8 mouse cellular contexts compared by ENCODE assay signal in genomic region chrX:163549666-163550065, GRCm38 (mm10). TPM values are rescaled to one million over a fixed set of nuclear protein-coding genes. Genes with fewer than 3 reads are reported as not detected.
DNase-seq lines count a peak whose midpoint lies in the region; ATAC-seq and TF ChIP-seq lines count a peak whose summit lies in the region.
"Had no signal": no experiment of that assay in that cellular context is flagged by ENCODE, and none has a peak within 500 bp of the region (broad histone marks: within the 10 kb centered on the region; RNA-seq: fewer than 3 reads in every experiment).

Gene Grpr (minus strand): TSS chrX:163549677.

- no peaks in the 10 kb centered on the region for H3K9me3 ChIP-seq in MEL (replicated peaks; ENCODE audit: insufficient read depth, low read length)
- H3K9me3 ChIP-seq in hindbrain, postnatal 0 days (ENCODE audit: low read length) = no peaks in the 10 kb centered on the region

- H3K9ac ChIP-seq in MEL (ENCODE audit: control insufficient read depth, low read depth, low read length, poor library complexity, severe bottlenecking) = no peak within 1 kb of the TSS
- H3K9ac ChIP-seq in hindbrain, postnatal 0 days (replicated peaks; ENCODE audit: low read length) = no peak within 1 kb of the TSS

- TF ChIP-seq EP300 in MEL (IDR thresholded peaks at IDR 0.05; ENCODE audit: low read depth in 1 of 2, low read length in 2 of 2) = no peak

- no peak within 1 kb of the TSS for H3K4me3 ChIP-seq in MEL (ENCODE audit: control insufficient read depth in 1 of 2, insufficient read depth in 1 of 2, low read depth in 2 of 2, low read length in 2 of 2)
- no peak within 1 kb of the TSS for H3K4me3 ChIP-seq in embryonic fibroblast, embryonic 13.5 days (ENCODE audit: insufficient read depth, low read length)
- no peak within 1 kb of the TSS for H3K4me3 ChIP-seq in hindbrain, postnatal 0 days (ENCODE audit: low read length)

- TF ChIP-seq CTCF in MEL (IDR thresholded peaks at IDR 0.05 in 2 of 3, conservative IDR thresholded peaks at IDR 0.05 in 1 of 3; ENCODE audit: control insufficient read depth in 1 of 3, insufficient read depth in 1 of 3, low read depth in 2 of 3, low read length in 3 of 3, poor library complexity in 1 of 3, severe bottlenecking in 1 of 3) = peak in 2 of 3 experiments; percentile 1 to 26; a peak in 2 of 6 replicates
- TF ChIP-seq CTCF in embryonic fibroblast, embryonic 13.5 days (IDR thresholded peaks at IDR 0.05; ENCODE audit: borderline replicate concordance, insufficient read depth, low read length) = 0 out of 2 replicates have a peak, but pooled peaks have one; percentile 25
- peak; percentile 75 for TF ChIP-seq CTCF in hindbrain, postnatal 0 days (IDR thresholded peaks at IDR 0.05; ENCODE audit: low read depth)

- no peak for TF ChIP-seq RAD21 in MEL (IDR thresholded peaks at IDR 0.05; ENCODE audit: low read depth, low read length)

- no peaks in the 10 kb centered on the region for H3K36me3 ChIP-seq in MEL (ENCODE audit: control insufficient read depth in 1 of 2, insufficient read depth in 2 of 2, low read length in 2 of 2)
- no peaks in the 10 kb centered on the region for H3K36me3 ChIP-seq in hindbrain, postnatal 0 days (ENCODE audit: insufficient read depth, low read length)

- 24% methylated on average over 7 of the region's 7 CpGs for WGBS in hindbrain, postnatal 0 days

- H3K27me3 ChIP-seq in MEL (ENCODE audit: control insufficient read depth in 1 of 2, insufficient read depth in 2 of 2, low read length in 2 of 2) = no peaks in the 10 kb centered on the region
- H3K27me3 ChIP-seq in hindbrain, postnatal 0 days (ENCODE audit: insufficient read depth, low read length) = no peaks in the 10 kb centered on the region

- H3K79me2 ChIP-seq in MEL (ENCODE audit: control insufficient read depth, insufficient read depth, low read length, poor library complexity) = no peaks in the 10 kb centered on the region

- no peak within 1 kb of the TSS for H3K4me2 ChIP-seq in hindbrain, postnatal 0 days (ENCODE audit: low read depth, low read length)

- ATAC-seq in hindbrain, postnatal 0 days = peak; percentile 88

- H3K4me1 ChIP-seq in MEL (ENCODE audit: control insufficient read depth in 1 of 2, insufficient read depth in 2 of 2, low read length in 2 of 2) = no peaks in the 10 kb centered on the region
- H3K4me1 ChIP-seq in embryonic fibroblast, embryonic 13.5 days (ENCODE audit: control insufficient read depth, insufficient read depth, low read length) = no peaks in the 10 kb centered on the region; the same call in 1 of the 2 replicates
- no peaks in the 10 kb centered on the region for H3K4me1 ChIP-seq in hindbrain, postnatal 0 days (ENCODE audit: insufficient read depth, low read length)

- TF ChIP-seq POLR2A in MEL (IDR thresholded peaks at IDR 0.05; ENCODE audit: control insufficient read depth in 1 of 2, insufficient read depth in 1 of 2, low read depth in 1 of 2, low read length in 2 of 2, poor library complexity in 1 of 2) = no peak
- no peak for TF ChIP-seq POLR2A in embryonic fibroblast, embryonic 13.5 days (IDR thresholded peaks at IDR 0.05; ENCODE audit: low read depth, low read length)

- H3K27ac ChIP-seq in MEL (ENCODE audit: control insufficient read depth, low read depth, low read length) = no peak within 1 kb of the TSS
- no peak within 1 kb of the TSS for H3K27ac ChIP-seq in embryonic fibroblast, embryonic 13.5 days (ENCODE audit: insufficient read depth, low read length)
- H3K27ac ChIP-seq in hindbrain, postnatal 0 days = no peak within 1 kb of the TSS

- DNase-seq in MEL (ENCODE audit: low read depth, low spot score) = peak; percentile 1
- peak; percentile 32 for DNase-seq in adrenal gland, adult 8-10 months
- peak; percentile 78 for DNase-seq in hindbrain, postnatal 0 days (ENCODE audit: low spot score)
- peak; percentile 16 to 24 for DNase-seq in layer of hippocampus, postnatal 14 days (ENCODE audit: low spot score in 2 of 2)
- peak; percentile 49 for DNase-seq in lung, postnatal 14 days
- peak; percentile 60 to 61 for DNase-seq in right cerebral cortex, adult 2 months (ENCODE audit: low spot score in 2 of 2)

TF ChIP-seq in MEL, 35 proteins besides CTCF, POLR2A, EP300 and RAD21:
- TF ChIP-seq MAZ (IDR thresholded peaks at IDR 0.05; ENCODE audit: low read depth, low read length) (no peak), GATA1 (IDR thresholded peaks at IDR 0.05; ENCODE audit: low read depth, low read length) (no peak), GABPA (IDR thresholded peaks at IDR 0.05; ENCODE audit: low read depth, low read length) (no peak), POLR2AphosphoS2 (IDR thresholded peaks at IDR 0.05; ENCODE audit: low read length) (no peak), MYB (IDR thresholded peaks at IDR 0.05; ENCODE audit: low read depth, low read length) (no peak), JUND (IDR thresholded peaks at IDR 0.05; ENCODE audit: low read depth, low read length) (no peak), KAT2A (conservative IDR thresholded peaks at IDR 0.05; ENCODE audit: low read depth, low read length) (no peak), CHD2 (IDR thresholded peaks at IDR 0.05; ENCODE audit: low read length) (no peak), NELFE (IDR thresholded peaks at IDR 0.05; ENCODE audit: low read depth, low read length) (no peak), ZMIZ1 (IDR thresholded peaks at IDR 0.05; ENCODE audit: low read depth, low read length) (no peak), USF1 (IDR thresholded peaks at IDR 0.05; ENCODE audit: low read depth, low read length) (no peak), ZC3H11A (IDR thresholded peaks at IDR 0.05; ENCODE audit: low read depth, low read length) (no peak), MAX (IDR thresholded peaks at IDR 0.05; ENCODE audit: low read length) (no peak), USF2 (IDR thresholded peaks at IDR 0.05; ENCODE audit: borderline replicate concordance in 1 of 2, insufficient read depth in 1 of 2, low read depth in 1 of 2, low read length in 2 of 2) (no peak), NRF1 (IDR thresholded peaks at IDR 0.05; ENCODE audit: insufficient read depth, low read depth, low read length, poor library complexity, severe bottlenecking) (no peak), POLR2AphosphoS5 (IDR thresholded peaks at IDR 0.05; ENCODE audit: borderline replicate concordance, low read depth, low read length) (no peak), TBP (IDR thresholded peaks at IDR 0.05; ENCODE audit: low read depth, low read length) (no peak), ZKSCAN1 (IDR thresholded peaks at IDR 0.05; ENCODE audit: low read depth, low read length) (no peak)

RNA-seq across cellular contexts. Expression of gene Grpr, which starts in this region (rescaled TPM):
- not detected in 2 replicates for total RNA-seq in MEL (2012; rRNA removed)
- polyA plus RNA-seq in MEL (2012; ENCODE audit: insufficient read depth in 1 of 2, insufficient read length in 2 of 2, low read depth in 1 of 2, low replicate concordance in 2 of 2, missing spikeins in 1 of 2) = not detected
- 1 to 10 TPM; 4.5 to 8.9 (median 7.1) TPM for total RNA-seq in adrenal gland, adult 8-10 months (2022)
- 2.1 and 2.6 TPM in 2 replicates for polyA plus RNA-seq in embryonic fibroblast, embryonic 13.5 days (2011; ENCODE audit: insufficient read length, low read depth, missing spikeins)
- 2.2 and 3.3 TPM in 2 replicates for total RNA-seq in hindbrain, postnatal 0 days (2014; rRNA removed)
- polyA plus RNA-seq in hindbrain, postnatal 0 days (2015; fragmentation: Nextera tagmentation; extraction: Ambion mirVana) = 2.2 and 2.7 TPM in 2 replicates
- 1 to 10 TPM; 2.4 to 3.9 TPM for total RNA-seq in layer of hippocampus, postnatal 14 days (2021)
- total RNA-seq: heart, postnatal 36 days had no signal

Comparison
In these comparisons a context has a peak if more than half of its experiments do, and no peak if none do; other contexts are left out.
1. Peak in DNase-seq in MEL; RNA of the gene not detected or under 1 TPM.
2. DNase-seq: peak in every context shown above with its lines; median percentile 78 in hindbrain, postnatal 0 days; 60 in right cerebral cortex, adult 2 months; 49 in lung, postnatal 14 days; 32 in adrenal gland, adult 8-10 months; 20 in layer of hippocampus, postnatal 14 days; 1 in MEL.
3. CTCF ChIP-seq: peak in every context shown above with its lines; median percentile 75 in hindbrain, postnatal 0 days; 25 in embryonic fibroblast, embryonic 13.5 days; 14 in MEL.